Mouse (Mus musculus): Measurements from ENCODE around the gene Rora.

DNA sequence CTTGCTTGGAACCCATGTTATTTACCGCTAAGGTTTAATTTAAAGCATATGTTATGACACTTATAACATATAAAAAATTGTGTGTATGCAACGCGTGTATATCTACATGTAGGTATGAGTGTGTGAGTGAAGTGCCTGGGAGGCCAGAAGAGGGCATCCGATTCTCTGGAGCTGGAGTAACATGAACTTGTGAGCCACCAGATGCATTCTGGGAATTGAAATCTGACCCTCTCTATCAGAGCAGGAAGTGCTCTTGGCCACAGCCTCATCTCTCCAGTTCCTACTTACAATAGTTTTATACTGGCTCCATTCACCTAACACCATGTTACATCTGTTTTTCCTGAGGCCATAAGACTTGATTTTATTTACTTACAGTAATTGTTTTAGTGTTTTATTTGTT, 238.8 kb downstream of the Rora start:
- TF ChIP-seq CTCF (IDR thresholded peaks at IDR 0.05; ENCODE audit: control insufficient read depth, insufficient read depth, insufficient replicate concordance, low read depth, low read length) = no peak
- TF ChIP-seq POLR2A (IDR thresholded peaks at IDR 0.05; ENCODE audit: control insufficient read depth, low read depth, low read length) = no peak
